Mouse (Mus musculus) adrenal gland, postnatal 4 days (tissue): Measurements from ENCODE around the gene Usp19. TPM values are rescaled to one million over a fixed set of nuclear protein-coding genes. Genes with fewer than 3 reads are reported as not detected.

Experiments used
- DNase-seq, 2 experiments: peaks; one replicate each; pipeline ENCODE4 v3.0.0; 2021 to 2022; ENCODE audit warnings: low spot score in 2 of 2, mixed read lengths in 2 of 2
- total RNA-seq, 2 experiments: library from RNA; stranded (reverse); gene quantifications; 2 replicates each; pipeline ENCODE4 v1.2.3; 2021

The Usp19 gene
- total RNA-seq, 2 experiments from 2014 or later = 225 to 230 TPM

GRCm38 (mm10) chr9:108463713-108464112 lies 26.7 kb upstream of the Usp19 start:
- DNase-seq = no peak

- DNase-seq = no peak
These were observed 24.2 kb upstream of the Usp19 start for GRCm38 (mm10) chr9:108466219-108466618.

GRCm38 (mm10) chr9:108469430-108469829 lies 21.0 kb upstream of the Usp19 start:
- no peak for DNase-seq

GRCm38 (mm10) chr9:108469845-108470244 lies 20.6 kb upstream of the Usp19 start:
- no peak for DNase-seq

- DNase-seq = no peak
These were observed 15.9 kb upstream of the Usp19 start for GRCm38 (mm10) chr9:108474528-108474927.

- DNase-seq = peak; percentile 47 to 52
These were observed 11.7 kb upstream of the Usp19 start for GRCm38 (mm10) chr9:108478638-108479156.

GRCm38 (mm10) chr9:108479241-108479640 lies 11.2 kb upstream of the Usp19 start:
- DNase-seq = no peak

- DNase-seq = no peak
These were observed 10.6 kb upstream of the Usp19 start, which contains the start of gene Lamb2 for GRCm38 (mm10) chr9:108479721-108480351. TSS of gene Lamb2 (plus strand) at chr9:108479736.

- no peak for DNase-seq
These were observed 9.4 kb upstream of the Usp19 start for GRCm38 (mm10) chr9:108480813-108481519.

- DNase-seq = no peak
These were observed 8.7 kb upstream of the Usp19 start for GRCm38 (mm10) chr9:108481520-108482210.

GRCm38 (mm10) chr9:108483051-108483790 lies 7.2 kb upstream of the Usp19 start:
- no peak for DNase-seq

- DNase-seq = no peak
These were observed 6.4 kb upstream of the Usp19 start for GRCm38 (mm10) chr9:108484021-108484420.

GRCm38 (mm10) chr9:108485301-108485875 lies 5.0 kb upstream of the Usp19 start:
- DNase-seq = no peak

- DNase-seq = no peak
These were observed 3.4 kb upstream of the Usp19 start for GRCm38 (mm10) chr9:108486973-108487530.

- DNase-seq = no peak
These were observed 2.0 kb upstream of the Usp19 start for GRCm38 (mm10) chr9:108488403-108488802.

- no peak for DNase-seq
These were observed 1.2 kb upstream of the Usp19 start for GRCm38 (mm10) chr9:108489215-108489614.

GRCm38 (mm10) chr9:108489702-108490558 lies 472 bp upstream of the Usp19 start:
- DNase-seq = no peak

- no peak for DNase-seq
These were observed 831 bp downstream of the Usp19 start for GRCm38 (mm10) chr9:108491286-108491580.

GRCm38 (mm10) chr9:108492043-108492750 lies 1.8 kb downstream of the Usp19 start:
- DNase-seq = peak in 1 of 2 experiments; percentile 50
